Mouse (Mus musculus) C2C12 (cell line): Measurements from ENCODE around the gene Pigx. TPM values are rescaled to one million over a fixed set of nuclear protein-coding genes. Genes with fewer than 3 reads are reported as not detected.

ENCODE experiments used
- H3K27me3 ChIP-seq: one replicate; pipeline ENCODE4 v1.6.1; 2011; ENCODE audit not compliant: control insufficient read depth, insufficient read depth, insufficient read length
- H3K36me3 ChIP-seq: one replicate; pipeline ENCODE4 v1.6.1; 2011; ENCODE audit not compliant: control insufficient read depth, insufficient read depth
- H3K4me3 ChIP-seq: one replicate; pipeline ENCODE4 v1.5.1; 2011; ENCODE audit warnings: mild to moderate bottlenecking, control low read depth; ENCODE audit not compliant: poor library complexity, insufficient read depth, severe bottlenecking
- H3K79me2 ChIP-seq: one replicate; pipeline ENCODE4 v1.6.1; 2011; ENCODE audit not compliant: control insufficient read depth, insufficient read depth
- H3K79me3 ChIP-seq: one replicate; pipeline ENCODE4 v1.6.1; 2011; ENCODE audit warnings: low read depth, control low read depth
- H3ac ChIP-seq: one replicate; pipeline ENCODE3; 2011; ENCODE audit warnings: low read depth; ENCODE audit not compliant: control insufficient read depth, insufficient read length
- CEBPB ChIP-seq: IDR thresholded peaks from one replicate; pipeline ENCODE4 v1.6.1; 2011; ENCODE audit warnings: low read depth, mild to moderate bottlenecking, control low read depth, moderate library complexity
- CTCF ChIP-seq: IDR thresholded peaks from one replicate; pipeline ENCODE4 v1.5.1; 2011; ENCODE audit not compliant: control insufficient read depth, insufficient read depth, insufficient read length
- FOSL1 ChIP-seq: IDR thresholded peaks from one replicate; pipeline ENCODE4 v1.8.0; 2011; ENCODE audit warnings: mild to moderate bottlenecking, low read length; ENCODE audit not compliant: poor library complexity, insufficient read depth, severe bottlenecking
- MAX ChIP-seq: IDR thresholded peaks from one replicate; pipeline ENCODE4 v1.6.1; 2011; ENCODE audit warnings: mild to moderate bottlenecking, control low read depth
- MYOD1 ChIP-seq: IDR thresholded peaks from one replicate; pipeline ENCODE4 v1.6.1; 2011; ENCODE audit warnings: low read depth; ENCODE audit not compliant: control insufficient read depth, insufficient read length
- MYOG ChIP-seq: IDR thresholded peaks from one replicate; pipeline ENCODE4 v1.6.1; 2011; ENCODE audit not compliant: control insufficient read depth, insufficient read length; ENCODE audit errors: extremely low read depth
- USF1 ChIP-seq: IDR thresholded peaks from one replicate; pipeline ENCODE4 v1.6.1; 2011; ENCODE audit warnings: low read depth, mild to moderate bottlenecking, control low read depth, moderate library complexity
- long read RNA-seq, 2 experiments: library from polyadenylated mRNA; unstranded; transcript quantifications; one replicate each; pipeline ENCODE4 v2.0.0; 2019 to 2020
- polyA plus RNA-seq: library from polyadenylated mRNA; unstranded; fragments of >200 nt; fragmentation: generic; extraction: Trizol; gene quantifications from one replicate; pipeline ENCODE4 v1.2.1, GENCODE M21; 2012; ENCODE audit warnings: missing spikeins

Pigx gene
- 30.8 TPM for polyA plus RNA-seq
- long read RNA-seq, experiment 1, transcript Pigx-201 (6 exons, 993 nt), result major isoform, 22 of 34 reads
- long read RNA-seq, experiment 1, partial matches to known transcripts, result 0 of 34 reads
- long read RNA-seq, experiment 1, other reads (novel, unspliced or antisense), result 8 of 34 reads
- long read RNA-seq, experiment 2, transcript Pigx-201 (6 exons, 993 nt), result major isoform, 11 of 21 reads
- long read RNA-seq, experiment 2, partial matches to known transcripts, result 0 of 21 reads
- long read RNA-seq, experiment 2, other reads (novel, unspliced or antisense), result 8 of 21 reads

GRCm38 (mm10) chr16:32099638-32100150 lies at the start of gene Pigx, which contains the start of gene Cep19:
Gene Pigx, minus strand, starts transcription at chr16:32099740.
Gene Cep19, plus strand, starts transcription at chr16:32099800.
- peaks cover 4% of the 10 kb centered on the region for H3K36me3 ChIP-seq
- TF ChIP-seq MAX (no peak), MYOD1 (no peak), USF1 (no peak), CEBPB (no peak), CTCF (no peak), FOSL1 (no peak), MYOG (no peak)
- peaks cover 6% of the 10 kb centered on the region for H3K79me2 ChIP-seq
- no peaks in the 10 kb centered on the region for H3K27me3 ChIP-seq
- H3K4me3 ChIP-seq, result peak within 1 kb of the TSS; percentile 71
- peak within 1 kb of the TSS; percentile 74 for H3ac ChIP-seq
- peaks cover 3% of the 10 kb centered on the region for H3K79me3 ChIP-seq

GRCm38 (mm10) chr16:32147589-32148207 lies 48.2 kb upstream of the Pigx start:
- no peak overlapping the region for H3K4me3 ChIP-seq
- H3K79me2 ChIP-seq, result no peaks in the 10 kb centered on the region
- no peak overlapping the region for H3ac ChIP-seq

GRCm38 (mm10) chr16:32144592-32144991 lies 45.1 kb upstream of the Pigx start:
- no peak overlapping the region for H3K4me3 ChIP-seq
- H3K79me3 ChIP-seq, result no peaks in the 10 kb centered on the region
- no peak overlapping the region for H3ac ChIP-seq
- no peak for TF ChIP-seq CEBPB
- no peak for TF ChIP-seq MYOD1
- TF ChIP-seq USF1, result no peak
- no peak for TF ChIP-seq CTCF
- TF ChIP-seq FOSL1, result no peak
- no peak for TF ChIP-seq MAX
- no peak for TF ChIP-seq MYOG
- peaks cover 17% of the 10 kb centered on the region for H3K27me3 ChIP-seq
- no peaks in the 10 kb centered on the region for H3K79me2 ChIP-seq
- no peaks in the 10 kb centered on the region for H3K36me3 ChIP-seq

More at GRCm38 (mm10) chr16:32147589-32148207, 48.2 kb upstream of the Pigx start:
- no peak for TF ChIP-seq MYOD1
- TF ChIP-seq FOSL1, result no peak
- no peak for TF ChIP-seq CEBPB
- no peak for TF ChIP-seq MAX
- no peak for TF ChIP-seq CTCF
- Histone ChIP-seq H3K36me3 (no peaks in the 10 kb centered on the region), H3K79me3 (no peaks in the 10 kb centered on the region), H3K27me3 (peaks cover 12% of the 10 kb centered on the region)

- no peaks in the 10 kb centered on the region for H3K79me3 ChIP-seq
- TF ChIP-seq CTCF, result no peak
- no peak for TF ChIP-seq FOSL1
- TF ChIP-seq MAX, result no peak
- no peak for TF ChIP-seq USF1
- no peak for TF ChIP-seq MYOD1
- TF ChIP-seq MYOG, result no peak
- no peak for TF ChIP-seq CEBPB
- no peak overlapping the region for H3K4me3 ChIP-seq
- no peak overlapping the region for H3ac ChIP-seq
- no peaks in the 10 kb centered on the region for H3K36me3 ChIP-seq
- H3K27me3 ChIP-seq, result peaks cover 17% of the 10 kb centered on the region
- no peaks in the 10 kb centered on the region for H3K79me2 ChIP-seq
These were observed 44.2 kb upstream of the Pigx start for GRCm38 (mm10) chr16:32143766-32144165.

GRCm38 (mm10) chr16:32138954-32139353 lies 39.4 kb upstream of the Pigx start:
- TF ChIP-seq USF1 (no peak), FOSL1 (no peak), CTCF (no peak), CEBPB (no peak), MAX (no peak), MYOG (no peak), MYOD1 (no peak)
- Histone ChIP-seq H3K36me3 (no peaks in the 10 kb centered on the region), H3ac (no peak overlapping the region), H3K4me3 (no peak overlapping the region), H3K79me3 (no peaks in the 10 kb centered on the region), H3K79me2 (no peaks in the 10 kb centered on the region), H3K27me3 (peaks cover 19% of the 10 kb centered on the region)

- no peaks in the 10 kb centered on the region for H3K36me3 ChIP-seq
- no peak for TF ChIP-seq MYOD1
- TF ChIP-seq FOSL1, result no peak
- TF ChIP-seq CEBPB, result no peak
- no peak for TF ChIP-seq CTCF
- TF ChIP-seq MYOG, result no peak
- no peak for TF ChIP-seq USF1
- no peak for TF ChIP-seq MAX
- no peaks in the 10 kb centered on the region for H3K79me2 ChIP-seq
- no peak overlapping the region for H3ac ChIP-seq
- no peak overlapping the region for H3K4me3 ChIP-seq
- peaks cover 16% of the 10 kb centered on the region for H3K27me3 ChIP-seq
- no peaks in the 10 kb centered on the region for H3K79me3 ChIP-seq
These were observed 36.4 kb upstream of the Pigx start for GRCm38 (mm10) chr16:32135842-32136357.
